Mouse (Mus musculus) midbrain, embryonic 16.5 days (tissue): ENCODE results near the gene Serpinb6b. TPM values are rescaled to one million over a fixed set of nuclear protein-coding genes. Genes with fewer than 3 reads are reported as not detected.

Experiments used
- ATAC-seq: fragments of 200-750 bp; cut with Nextera tagmentation; 2 replicates; pipeline ENCODE4 v1.8.0; 2017; ENCODE audit warnings: moderate TSS enrichment
- H3K27ac ChIP-seq: fragments of 300-500 bp; sonication (generic); 2 replicates; pipeline ENCODE4 v1.5.1; 2014; ENCODE audit warnings: mild to moderate bottlenecking, low read length, mixed read lengths
- H3K27me3 ChIP-seq: fragments of 300-500 bp; sonication (generic); 2 replicates; pipeline ENCODE4 v1.6.1; 2014; ENCODE audit warnings: low read depth, low read length, mixed read lengths; ENCODE audit not compliant: control insufficient read depth, insufficient read depth
- H3K36me3 ChIP-seq: fragments of 300-500 bp; sonication (generic); 2 replicates; pipeline ENCODE4 v1.6.1; 2014; ENCODE audit warnings: mild to moderate bottlenecking, low read length, moderate library complexity, mixed read lengths; ENCODE audit not compliant: control insufficient read depth, insufficient read depth
- H3K4me1 ChIP-seq: fragments of 300-500 bp; sonication (generic); 2 replicates; pipeline ENCODE4 v1.6.1; 2014; ENCODE audit warnings: mild to moderate bottlenecking, low read length, mixed read lengths; ENCODE audit not compliant: control insufficient read depth, insufficient read depth
- H3K4me2 ChIP-seq: fragments of 300-500 bp; sonication (generic); 2 replicates; pipeline ENCODE4 v1.6.1; 2014; ENCODE audit warnings: mild to moderate bottlenecking, low read length, mixed read lengths
- H3K4me3 ChIP-seq: fragments of 300-500 bp; sonication (generic); 2 replicates; pipeline ENCODE4 v1.5.1; 2014; ENCODE audit warnings: low read depth, mild to moderate bottlenecking, low read length, moderate library complexity, mixed read lengths
- H3K9ac ChIP-seq: fragments of 300-500 bp; sonication (generic); 2 replicates; pipeline ENCODE4 v1.6.1; 2014; ENCODE audit warnings: low read depth, low read length, mixed read lengths
- H3K9me3 ChIP-seq: fragments of 300-500 bp; sonication (generic); replicated peaks from 2 replicates; pipeline ENCODE4 v1.6.1; 2014; ENCODE audit warnings: mild to moderate bottlenecking, low read length, mixed read lengths; ENCODE audit not compliant: control insufficient read depth, poor library complexity, severe bottlenecking
- WGBS: fragments of 180-500 bp; shearing (Covaris S2); extraction: QIAGEN DNeasy Blood & Tissue Kit; methylation state at CpG from one replicate; pipeline ENCODE4 v1.1.7; 2014; 5-methylcytosine and 5-hydroxymethylcytosine counted together
- polyA plus RNA-seq: library from polyadenylated mRNA; unstranded; fragments of >200 nt; fragmentation: Nextera tagmentation; extraction: Ambion mirVana; gene quantifications from 2 replicates; pipeline ENCODE4 v1.2.1, GENCODE M21; 2015

Gene Serpinb6b
- polyA plus RNA-seq, 1 experiment from 2014 or later, result 2.0 TPM

DNA sequence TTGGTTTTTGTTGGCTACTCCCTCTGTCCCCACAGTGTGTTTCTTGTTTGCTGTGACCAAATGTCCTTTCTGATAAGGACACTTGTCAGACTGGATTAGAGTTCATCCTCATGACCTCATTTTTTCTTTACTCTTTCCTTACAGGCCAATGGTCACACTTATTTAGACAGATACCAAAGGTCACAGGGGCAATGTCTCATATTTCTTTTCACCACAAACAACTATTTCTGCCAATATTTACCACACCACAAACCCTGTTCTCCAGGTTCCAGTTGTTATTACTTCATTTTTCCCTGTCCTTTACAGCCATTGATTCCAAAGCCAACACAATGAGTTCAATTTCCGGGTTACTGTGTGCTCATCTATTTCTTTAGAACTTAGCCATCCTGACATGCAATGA, 4.6 kb downstream of the Serpinb6b start:
- Histone ChIP-seq H3K27me3 (no peaks in the 10 kb centered on the region), H3K27ac (no peak overlapping the region), H3K4me1 (no peaks in the 10 kb centered on the region), H3K9me3 (no peaks in the 10 kb centered on the region), H3K9ac (no peak overlapping the region), H3K36me3 (no peaks in the 10 kb centered on the region), H3K4me3 (no peak overlapping the region), H3K4me2 (no peak overlapping the region)
- 91% methylated on average over 1 of the region's 1 CpGs for WGBS
- ATAC-seq, result no peak

DNA sequence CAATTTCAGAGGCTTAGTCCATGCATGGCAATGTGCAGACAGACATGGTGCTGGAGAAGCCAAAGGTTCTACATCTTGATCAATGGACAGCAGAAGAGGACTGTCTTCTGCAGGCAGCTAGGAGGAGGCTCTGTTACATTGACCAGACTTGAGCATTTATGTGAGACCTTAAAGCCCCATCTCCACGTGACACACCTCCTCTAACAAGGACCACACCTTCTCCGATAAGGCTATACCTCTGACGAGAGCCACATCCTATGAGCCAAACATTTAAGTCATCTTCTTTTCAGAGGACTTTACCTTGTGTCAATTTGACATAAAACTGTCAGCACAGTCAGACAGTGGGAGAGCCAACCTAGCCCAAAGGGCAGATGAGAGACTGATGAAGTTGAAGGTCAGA, 5.8 kb downstream of the Serpinb6b start:
- no peaks in the 10 kb centered on the region for H3K27me3 ChIP-seq
- H3K9me3 ChIP-seq, result no peaks in the 10 kb centered on the region
- H3K4me3 ChIP-seq, result no peak overlapping the region
- H3K4me1 ChIP-seq, result no peaks in the 10 kb centered on the region
- 93% methylated on average over 3 of the region's 3 CpGs for WGBS
- no peaks in the 10 kb centered on the region for H3K36me3 ChIP-seq
- no peak for ATAC-seq
- no peak overlapping the region for H3K9ac ChIP-seq
- H3K27ac ChIP-seq, result no peak overlapping the region
- no peak overlapping the region for H3K4me2 ChIP-seq

DNA sequence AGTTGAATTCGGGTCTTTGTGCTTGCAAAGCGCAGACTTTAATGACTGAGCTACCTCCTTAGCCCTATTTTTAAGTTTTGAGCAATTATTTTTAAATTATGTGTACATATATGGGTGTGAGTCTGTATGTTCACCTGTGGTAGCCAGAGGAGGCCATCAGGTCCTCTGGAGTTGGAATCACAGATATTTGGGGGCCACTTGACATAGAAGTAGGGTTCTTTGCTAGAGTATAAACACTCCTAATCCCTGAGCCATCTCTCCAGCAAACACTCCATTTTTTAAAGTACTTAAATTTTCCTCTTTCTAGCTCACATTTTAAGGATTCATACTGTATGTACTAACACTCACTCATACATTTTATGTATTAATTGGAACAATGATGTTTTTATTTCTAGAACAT, 9.3 kb downstream of the Serpinb6b start:
- H3K27me3 ChIP-seq, result no peaks in the 10 kb centered on the region
- no peaks in the 10 kb centered on the region for H3K36me3 ChIP-seq
- H3K4me1 ChIP-seq, result no peaks in the 10 kb centered on the region
- no peak overlapping the region for H3K9ac ChIP-seq
- no peak overlapping the region for H3K4me2 ChIP-seq
- no peaks in the 10 kb centered on the region for H3K9me3 ChIP-seq
- no peak overlapping the region for H3K4me3 ChIP-seq
- H3K27ac ChIP-seq, result no peak overlapping the region
- ATAC-seq, result no peak
- 88% methylated on average over 2 of the region's 2 CpGs for WGBS

GRCm38 (mm10) chr13:32974889-32975460, 10.0 kb downstream of the Serpinb6b start:
- 69% methylated on average over 3 of the region's 3 CpGs for WGBS
- H3K27ac ChIP-seq, result no peak overlapping the region
- no peak for ATAC-seq
- no peaks in the 10 kb centered on the region for H3K36me3 ChIP-seq
- H3K27me3 ChIP-seq, result no peaks in the 10 kb centered on the region
- no peak overlapping the region for H3K4me2 ChIP-seq
- no peaks in the 10 kb centered on the region for H3K9me3 ChIP-seq
- H3K4me1 ChIP-seq, result no peaks in the 10 kb centered on the region
- H3K4me3 ChIP-seq, result no peak overlapping the region
- no peak overlapping the region for H3K9ac ChIP-seq

- H3K9me3 ChIP-seq, result no peaks in the 10 kb centered on the region
- no peaks in the 10 kb centered on the region for H3K36me3 ChIP-seq
- 86% methylated on average over 2 of the region's 2 CpGs for WGBS
- H3K4me1 ChIP-seq, result no peaks in the 10 kb centered on the region
- H3K4me2 ChIP-seq, result no peak overlapping the region
- no peaks in the 10 kb centered on the region for H3K27me3 ChIP-seq
- no peak overlapping the region for H3K4me3 ChIP-seq
- no peak for ATAC-seq
- H3K9ac ChIP-seq, result no peak overlapping the region
- no peak overlapping the region for H3K27ac ChIP-seq
Observed at GRCm38 (mm10) chr13:32975710-32976109, 10.7 kb downstream of the Serpinb6b start.

- H3K9me3 ChIP-seq, result no peaks in the 10 kb centered on the region
Observed at GRCm38 (mm10) chr13:32982556-32983042, 17.6 kb downstream of the Serpinb6b start.

GRCm38 (mm10) chr13:32986256-32986655, 21.2 kb downstream of the Serpinb6b start:
- ATAC-seq, result no peak
- Histone ChIP-seq H3K27me3 (no peaks in the 10 kb centered on the region), H3K4me3 (no peak overlapping the region), H3K36me3 (no peaks in the 10 kb centered on the region), H3K27ac (no peak overlapping the region), H3K9ac (no peak overlapping the region), H3K4me2 (no peak overlapping the region), H3K9me3 (no peaks in the 10 kb centered on the region), H3K4me1 (no peaks in the 10 kb centered on the region)

More at GRCm38 (mm10) chr13:32982556-32983042, 17.6 kb downstream of the Serpinb6b start:
- Histone ChIP-seq H3K36me3 (no peaks in the 10 kb centered on the region), H3K27ac (no peak overlapping the region), H3K4me2 (no peak overlapping the region), H3K9ac (no peak overlapping the region), H3K4me3 (no peak overlapping the region), H3K4me1 (no peaks in the 10 kb centered on the region), H3K27me3 (no peaks in the 10 kb centered on the region)
- ATAC-seq, result no peak
- 79% methylated on average over 4 of the region's 4 CpGs for WGBS

DNA sequence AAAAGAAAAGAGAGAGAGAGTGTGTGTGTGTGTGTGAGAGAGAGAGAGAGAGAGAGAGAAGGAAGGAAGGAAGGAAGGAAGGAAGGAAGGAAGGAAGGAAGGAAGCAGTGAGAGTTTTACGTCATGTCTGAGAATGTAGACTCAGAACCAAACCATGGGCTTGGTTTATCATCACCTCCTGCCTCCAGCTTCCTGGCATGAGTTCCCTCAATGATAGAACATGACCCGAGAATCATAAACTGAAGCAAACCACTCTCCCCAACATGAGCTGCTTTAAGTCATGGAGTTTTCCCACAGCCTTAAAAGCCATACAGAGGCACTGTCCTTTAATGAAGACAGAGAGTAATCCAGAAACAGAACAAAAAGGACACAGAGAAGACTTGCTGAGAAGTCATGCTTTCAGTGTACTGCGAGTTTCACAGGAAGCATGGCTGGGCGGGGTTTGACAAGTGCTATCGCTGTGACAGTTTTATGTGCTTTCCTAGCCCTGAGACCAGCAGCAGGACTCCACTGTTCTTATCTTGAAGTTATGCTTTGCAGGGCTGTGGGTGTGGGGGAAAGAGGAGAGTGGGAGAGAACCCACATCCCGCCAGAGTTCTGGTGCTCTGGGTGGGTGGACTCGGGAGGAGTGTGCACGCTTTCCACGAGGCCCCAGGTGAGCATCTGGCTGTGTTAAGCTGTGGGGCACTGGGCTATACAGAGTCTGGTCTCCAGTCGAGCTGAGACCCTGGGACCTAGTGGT, 28.3 kb downstream of the Serpinb6b start:
- no peaks in the 10 kb centered on the region for H3K4me1 ChIP-seq
- H3K4me3 ChIP-seq, result no peak overlapping the region
- H3K27ac ChIP-seq, result no peak overlapping the region
- WGBS, result 80% methylated on average over 10 of the region's 10 CpGs
- no peaks in the 10 kb centered on the region for H3K36me3 ChIP-seq
- H3K9ac ChIP-seq, result no peak overlapping the region
- H3K27me3 ChIP-seq, result no peaks in the 10 kb centered on the region
- H3K9me3 ChIP-seq, result no peaks in the 10 kb centered on the region
- H3K4me2 ChIP-seq, result no peak overlapping the region
- no peak for ATAC-seq

GRCm38 (mm10) chr13:32993894-32994242, 28.9 kb downstream of the Serpinb6b start:
- no peaks in the 10 kb centered on the region for H3K27me3 ChIP-seq
- H3K4me1 ChIP-seq, result no peaks in the 10 kb centered on the region
- H3K27ac ChIP-seq, result no peak overlapping the region
- no peaks in the 10 kb centered on the region for H3K36me3 ChIP-seq
- H3K9ac ChIP-seq, result no peak overlapping the region
- 83% methylated on average over 2 of the region's 2 CpGs for WGBS
- no peaks in the 10 kb centered on the region for H3K9me3 ChIP-seq
- ATAC-seq, result no peak
- no peak overlapping the region for H3K4me2 ChIP-seq
- no peak overlapping the region for H3K4me3 ChIP-seq
